Mouse (Mus musculus) heart, postnatal 0 days (tissue): ENCODE data around the gene Il18. TPM values are rescaled to one million over a fixed set of nuclear protein-coding genes. Genes with fewer than 3 reads are reported as not detected.

Experiments
- ATAC-seq: fragments of 200-750 bp; cut with Nextera tagmentation; 2 replicates; pipeline ENCODE4 v1.8.0; 2017; ENCODE audit warnings: low read depth, moderate number of reproducible peaks, moderate library complexity; ENCODE audit not compliant: insufficient read depth
- DNase-seq: peaks from one replicate; pipeline ENCODE4 v3.0.0-alpha.2; 2016; ENCODE audit warnings: low spot score
- H3K27ac ChIP-seq: fragments of 300-500 bp; sonication (generic); 2 replicates; pipeline ENCODE4 v1.5.1; 2014; ENCODE audit warnings: low read depth, mild to moderate bottlenecking
- H3K27me3 ChIP-seq: fragments of 300-500 bp; sonication (generic); 2 replicates; pipeline ENCODE4 v1.6.1; 2014; ENCODE audit warnings: low read length, mixed read lengths; ENCODE audit not compliant: control insufficient read depth, insufficient read depth
- H3K36me3 ChIP-seq: fragments of 300-500 bp; sonication (generic); replicated peaks from 2 replicates; pipeline ENCODE4 v1.6.1; 2014; ENCODE audit warnings: low read length, mixed read lengths; ENCODE audit not compliant: control insufficient read depth, insufficient read depth
- H3K4me1 ChIP-seq: fragments of 300-500 bp; sonication (generic); 2 replicates; pipeline ENCODE4 v1.6.1; 2014; ENCODE audit warnings: antibody characterized with exemption; ENCODE audit not compliant: control insufficient read depth, insufficient read depth
- H3K4me2 ChIP-seq: fragments of 300-500 bp; sonication (generic); 2 replicates; pipeline ENCODE4 v1.6.1; 2014; ENCODE audit warnings: low read depth, mild to moderate bottlenecking, low read length, moderate library complexity
- H3K4me3 ChIP-seq: fragments of 300-500 bp; sonication (generic); 2 replicates; pipeline ENCODE4 v1.5.1; 2014; ENCODE audit warnings: low read depth, low read length
- H3K9ac ChIP-seq: fragments of 300-500 bp; sonication (generic); replicated peaks from 2 replicates; pipeline ENCODE4 v1.6.1; 2014; ENCODE audit warnings: low read depth, low read length, mixed read lengths
- H3K9me3 ChIP-seq: fragments of 300-500 bp; sonication (generic); replicated peaks from 2 replicates; pipeline ENCODE4 v1.6.1; 2016; ENCODE audit warnings: low read length; ENCODE audit not compliant: control insufficient read depth
- CTCF ChIP-seq: IDR thresholded peaks from 2 replicates; pipeline ENCODE4 v1.5.1; 2016; ENCODE audit warnings: antibody characterized with exemption, control low read depth, low read depth
- EP300 ChIP-seq: IDR thresholded peaks from 2 replicates; pipeline ENCODE4 v1.6.1; 2016; ENCODE audit warnings: antibody characterized with exemption, low read depth
- WGBS: fragments of 180-500 bp; shearing (Covaris S2); extraction: QIAGEN DNeasy Blood & Tissue Kit; methylation state at CpG from one replicate; pipeline ENCODE4 v1.1.7; 2014; 5-methylcytosine and 5-hydroxymethylcytosine counted together
- polyA plus RNA-seq: library from polyadenylated mRNA; unstranded; fragments of >200 nt; fragmentation: Nextera tagmentation; extraction: Ambion mirVana; gene quantifications from 2 replicates; pipeline ENCODE4 v1.2.1, GENCODE M21; 2015
- total RNA-seq: library from RNA; depleted of rRNA; stranded (reverse); fragments of >200 nt; gene quantifications from 2 replicates; pipeline ENCODE4 v1.2.3, GENCODE M21; 2014; ENCODE audit warnings: low replicate concordance

The Il18 gene
- total and polyA plus RNA-seq, 2 experiments from 2014 or later, result 2.4 to 2.9 TPM

DNA sequence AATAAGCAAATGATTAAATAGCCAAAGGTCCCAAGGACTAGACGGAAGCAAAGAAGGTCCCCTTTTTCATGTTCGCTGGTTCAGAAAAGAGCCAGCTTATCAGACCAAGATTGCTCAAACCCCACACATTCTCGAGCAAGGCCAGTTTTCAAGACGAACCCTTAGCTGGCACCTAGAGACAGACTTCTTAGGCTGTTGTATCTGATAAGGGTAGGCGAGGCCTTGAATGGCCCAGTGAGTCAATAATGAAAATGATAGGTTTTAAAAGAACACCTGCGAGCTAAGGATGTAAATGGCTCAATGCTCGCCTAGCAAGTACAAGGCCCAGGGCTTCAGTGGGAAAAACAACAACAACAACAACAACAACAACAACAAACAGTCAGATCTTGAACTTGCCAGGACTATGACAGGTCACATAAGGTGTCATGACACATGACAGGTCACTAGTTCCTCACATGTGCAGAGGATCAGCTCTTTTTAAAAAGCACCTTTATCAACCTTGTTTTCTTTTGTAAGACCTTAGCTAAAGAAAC, 18.0 kb upstream of the Il18 start:
- DNase-seq (no peak), ATAC-seq (no peak)
- Histone ChIP-seq H3K4me2 (no peak overlapping the region), H3K4me3 (no peak overlapping the region), H3K9ac (no peak overlapping the region), H3K9me3 (no peaks in the 10 kb centered on the region), H3K27ac (no peak overlapping the region), H3K27me3 (no peaks in the 10 kb centered on the region), H3K4me1 (no peaks in the 10 kb centered on the region), H3K36me3 (no peaks in the 10 kb centered on the region)
- TF ChIP-seq EP300, result no peak
- WGBS, result 65% methylated on average over 7 of the region's 7 CpGs

DNA sequence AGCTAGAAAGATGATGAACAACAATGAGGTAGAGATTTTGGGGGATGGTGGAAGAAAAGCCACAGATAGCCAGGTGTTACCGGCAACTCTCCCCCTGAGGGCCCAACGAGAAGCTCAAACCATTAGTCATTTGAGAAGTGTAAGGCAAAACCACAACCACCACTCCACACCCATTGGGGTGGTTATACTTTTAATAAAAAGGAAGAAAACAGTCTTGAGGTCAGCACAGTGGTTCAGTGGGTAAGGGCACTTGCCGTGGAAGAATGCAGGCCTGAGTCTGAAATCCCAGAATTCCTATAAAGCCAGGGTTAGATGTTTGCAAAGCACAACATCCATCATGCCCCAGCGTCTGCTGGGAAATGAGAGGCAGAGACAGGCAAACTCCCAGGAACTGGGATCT, 17.3 kb upstream of the Il18 start:
- no peak overlapping the region for H3K27ac ChIP-seq
- no peaks in the 10 kb centered on the region for H3K9me3 ChIP-seq
- no peaks in the 10 kb centered on the region for H3K27me3 ChIP-seq
- 62% methylated on average over 4 of the region's 4 CpGs for WGBS
- no peak overlapping the region for H3K4me2 ChIP-seq
- TF ChIP-seq EP300 (no peak), CTCF (no peak)
- H3K9ac ChIP-seq, result no peak overlapping the region
- H3K4me3 ChIP-seq, result no peak overlapping the region
- ATAC-seq (no peak), DNase-seq (no peak)
- no peaks in the 10 kb centered on the region for H3K36me3 ChIP-seq
- H3K4me1 ChIP-seq, result no peaks in the 10 kb centered on the region

DNA sequence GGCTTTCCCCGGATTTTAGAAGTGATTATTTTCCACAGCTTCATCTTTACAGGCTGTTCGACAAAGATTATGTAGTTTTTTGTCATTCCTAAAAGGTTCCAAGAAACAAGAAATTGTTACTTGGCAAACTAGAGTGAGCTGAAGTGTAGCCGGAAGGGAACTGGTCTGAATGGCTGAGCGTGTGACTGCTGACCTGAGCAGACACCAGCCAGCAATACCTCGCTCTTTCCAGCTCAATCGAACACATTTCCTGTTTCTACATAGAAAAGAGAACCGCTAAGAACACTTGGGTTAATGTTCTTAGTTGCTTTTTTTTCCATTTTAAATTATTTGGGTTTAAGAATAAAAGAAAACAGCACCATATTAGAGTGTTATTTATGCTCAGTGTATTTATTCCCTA, 14.5 kb upstream of the Il18 start:
- 52% methylated on average over 7 of the region's 7 CpGs for WGBS
- Histone ChIP-seq H3K27ac (no peak overlapping the region), H3K36me3 (no peaks in the 10 kb centered on the region), H3K4me1 (no peaks in the 10 kb centered on the region), H3K9me3 (no peaks in the 10 kb centered on the region), H3K4me3 (no peak overlapping the region), H3K4me2 (no peak overlapping the region), H3K9ac (no peak overlapping the region), H3K27me3 (no peaks in the 10 kb centered on the region)
- DNase-seq, result no peak
- no peak for TF ChIP-seq EP300
- no peak for TF ChIP-seq CTCF
- ATAC-seq, result no peak

DNA sequence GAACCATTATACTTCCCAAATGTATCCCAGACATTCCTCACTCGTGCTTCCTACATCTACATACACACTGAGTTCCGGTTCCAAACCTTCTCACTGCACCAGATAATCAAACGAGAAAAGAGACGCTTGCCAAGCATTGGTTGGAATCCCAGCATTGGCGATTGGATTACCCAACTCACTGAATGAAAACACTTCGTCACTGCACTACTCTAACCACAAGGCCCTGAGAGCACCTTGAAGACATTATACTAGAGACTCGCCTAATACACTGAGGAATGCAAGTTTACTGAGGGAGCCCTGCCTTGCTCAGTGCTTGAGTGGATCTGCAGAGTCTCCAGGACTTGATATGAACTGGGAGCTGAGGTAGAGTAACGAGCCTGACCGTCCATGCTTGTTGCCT, 12.2 kb upstream of the Il18 start:
- 69% methylated on average over 9 of the region's 9 CpGs for WGBS
- no peaks in the 10 kb centered on the region for H3K27me3 ChIP-seq
- no peaks in the 10 kb centered on the region for H3K9me3 ChIP-seq
- H3K27ac ChIP-seq, result no peak overlapping the region
- no peak overlapping the region for H3K4me2 ChIP-seq
- ATAC-seq, result no peak
- DNase-seq, result no peak
- TF ChIP-seq CTCF (no peak), EP300 (no peak)
- H3K4me1 ChIP-seq, result no peaks in the 10 kb centered on the region
- H3K36me3 ChIP-seq, result no peaks in the 10 kb centered on the region
- no peak overlapping the region for H3K4me3 ChIP-seq
- H3K9ac ChIP-seq, result no peak overlapping the region

DNA sequence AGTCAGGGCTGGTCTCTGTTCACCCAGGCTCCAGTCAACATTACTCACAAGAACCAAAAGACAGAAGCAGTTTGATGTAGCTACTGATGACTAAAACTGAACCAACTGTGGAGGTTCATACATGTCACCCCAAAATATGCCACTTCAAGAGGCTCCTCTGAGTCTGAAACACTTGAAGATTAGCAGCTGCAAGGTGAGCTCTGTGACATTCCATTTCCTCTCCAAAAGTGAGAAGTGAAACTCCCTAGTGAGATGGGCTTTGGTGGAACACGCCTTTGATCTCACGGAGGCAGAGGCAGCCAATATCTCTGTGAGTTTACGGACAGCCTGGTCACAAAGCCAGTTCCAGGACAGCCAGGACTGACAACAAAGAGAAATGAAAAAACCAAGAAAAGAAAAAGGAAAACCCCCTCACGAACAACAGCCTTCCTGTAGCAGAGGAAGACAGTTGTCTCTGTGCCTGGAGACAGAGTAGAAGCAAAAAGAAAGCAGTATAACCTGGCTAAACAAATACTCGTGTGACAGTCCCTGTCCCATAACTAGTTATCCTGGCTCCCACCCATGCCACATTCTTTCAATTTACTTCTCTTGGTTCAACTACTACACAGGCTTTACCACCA, 6.7 kb upstream of the Il18 start:
- Histone ChIP-seq H3K4me1 (no peaks in the 10 kb centered on the region), H3K9me3 (no peaks in the 10 kb centered on the region), H3K27me3 (no peaks in the 10 kb centered on the region), H3K9ac (no peak overlapping the region), H3K36me3 (no peaks in the 10 kb centered on the region), H3K27ac (no peak overlapping the region), H3K4me2 (no peak overlapping the region), H3K4me3 (no peak overlapping the region)
- TF ChIP-seq EP300 (no peak), CTCF (no peak)
- DNase-seq (no peak), ATAC-seq (no peak)
- 32% methylated on average over 5 of the region's 5 CpGs for WGBS

DNA sequence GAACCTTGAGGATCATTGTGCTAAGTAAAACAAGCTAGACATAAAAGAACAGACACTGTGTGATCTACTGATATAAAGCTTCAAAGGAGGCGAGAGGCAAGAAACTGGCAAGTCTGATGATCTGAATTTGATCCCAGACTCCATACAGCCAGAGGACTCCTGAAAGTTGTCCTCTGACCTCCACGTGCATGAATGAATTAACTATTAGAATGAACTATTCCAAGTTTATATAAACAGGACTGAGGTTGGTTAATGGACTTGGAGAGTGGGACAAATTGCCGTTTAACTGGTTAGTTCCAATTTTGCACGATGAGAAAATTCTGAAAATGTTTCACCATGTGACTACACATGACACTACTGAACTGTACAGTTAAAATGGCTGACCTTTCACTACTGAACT, 5.7 kb upstream of the Il18 start:
- Histone ChIP-seq H3K27me3 (no peaks in the 10 kb centered on the region), H3K9me3 (no peaks in the 10 kb centered on the region), H3K9ac (no peak overlapping the region), H3K36me3 (no peaks in the 10 kb centered on the region), H3K4me1 (no peaks in the 10 kb centered on the region), H3K4me3 (no peak overlapping the region), H3K27ac (no peak overlapping the region), H3K4me2 (no peak overlapping the region)
- 78% methylated on average over 4 of the region's 4 CpGs for WGBS
- ATAC-seq (no peak), DNase-seq (no peak)
- TF ChIP-seq EP300, result no peak
- no peak for TF ChIP-seq CTCF
